Mouse (Mus musculus): ENCODE data around the gene Mfsd2a. TPM values are rescaled to one million over a fixed set of nuclear protein-coding genes. Genes with fewer than 3 reads are reported as not detected.
A peak's percentile ranks its signal among the peaks of the same experiment; 100 is the strongest.
"Not testable (repeated sequence)": the region's sequence is repeated elsewhere in the genome, so short reads cannot be mapped to it uniquely, and the experiment has no call there.

The Mfsd2a gene
- total RNA-seq (2014; fragmentation: Nextera tagmentation) (not detected in 2 replicates), total RNA-seq (2017) (1.5 TPM in 1 of 2 replicates, not detected in the other)

DNA sequence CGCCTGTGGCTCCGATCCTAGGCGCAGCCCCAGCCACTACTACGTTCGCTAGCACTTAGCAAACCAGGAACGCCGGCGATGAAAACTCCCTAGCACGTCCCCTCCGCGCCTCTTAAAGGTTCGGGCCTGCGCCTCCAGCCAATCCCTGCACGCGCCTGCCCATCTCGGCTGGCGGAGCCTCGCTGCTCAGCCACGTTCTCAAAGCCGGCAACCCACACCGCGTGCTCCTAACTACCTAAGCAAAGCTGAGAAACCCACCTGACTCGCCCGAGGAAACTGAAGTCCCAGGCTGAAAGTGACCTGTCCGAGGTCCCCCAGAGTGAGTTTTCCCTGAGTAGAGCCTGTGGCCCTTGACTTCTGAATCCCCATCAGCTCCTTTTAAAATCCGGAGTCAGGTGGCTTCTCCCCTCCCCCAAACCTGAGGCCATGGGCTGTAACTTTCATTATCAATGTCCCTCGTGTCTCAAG is at the start of gene Mfsd2a:
TSS of gene Mfsd2a (minus strand) at position 89 of the 468 bp plus-strand sequence.
- peak; percentile 46 for ATAC-seq (replicated peaks; ENCODE audit: poor library complexity, severe bottlenecking)

DNA sequence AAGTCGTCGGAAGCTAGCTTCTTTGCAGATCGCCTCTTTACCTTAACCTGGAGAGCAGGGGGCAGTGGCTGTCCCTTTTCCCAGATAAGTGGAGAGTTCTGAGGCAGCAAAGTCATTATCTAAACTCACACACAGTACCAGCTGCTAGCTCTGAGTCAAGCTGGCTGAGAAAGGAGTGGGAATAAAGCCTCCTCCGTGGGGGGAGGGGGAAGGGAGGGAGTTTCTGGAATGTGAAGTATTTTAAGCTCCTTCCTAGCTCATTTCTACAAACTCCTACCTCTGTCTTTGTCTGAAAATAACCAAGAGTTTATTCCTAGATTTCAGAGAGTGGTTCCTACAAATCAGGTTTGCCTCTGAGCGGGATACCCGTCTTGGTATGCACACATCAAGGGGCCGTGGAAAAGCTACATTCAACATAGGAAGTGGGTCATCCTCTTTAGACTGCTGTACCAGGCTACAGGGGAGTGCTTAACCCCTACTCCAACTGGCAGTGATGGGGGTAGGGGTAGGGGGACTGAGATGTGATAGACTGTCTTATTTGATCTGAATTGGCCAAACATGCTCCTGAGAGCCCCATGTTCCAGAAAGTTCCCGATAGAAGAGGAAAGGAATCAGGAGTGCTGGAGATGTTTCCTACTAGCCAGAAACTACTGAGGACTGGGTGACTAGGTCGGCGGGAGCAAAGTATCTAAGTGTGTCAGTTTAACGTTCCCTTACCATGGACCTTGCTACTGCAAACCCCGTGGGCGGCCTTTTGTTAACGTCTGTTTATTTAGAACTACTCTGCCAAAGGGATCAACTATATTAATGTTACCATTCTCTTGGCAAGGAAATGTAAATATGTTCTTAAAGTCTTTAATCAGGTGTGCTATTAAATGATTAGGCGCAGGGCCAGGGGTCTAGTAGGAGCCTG is 44.3 kb upstream of the Mfsd2a start:
- no peak for ATAC-seq (replicated peaks; ENCODE audit: poor library complexity, severe bottlenecking)

DNA sequence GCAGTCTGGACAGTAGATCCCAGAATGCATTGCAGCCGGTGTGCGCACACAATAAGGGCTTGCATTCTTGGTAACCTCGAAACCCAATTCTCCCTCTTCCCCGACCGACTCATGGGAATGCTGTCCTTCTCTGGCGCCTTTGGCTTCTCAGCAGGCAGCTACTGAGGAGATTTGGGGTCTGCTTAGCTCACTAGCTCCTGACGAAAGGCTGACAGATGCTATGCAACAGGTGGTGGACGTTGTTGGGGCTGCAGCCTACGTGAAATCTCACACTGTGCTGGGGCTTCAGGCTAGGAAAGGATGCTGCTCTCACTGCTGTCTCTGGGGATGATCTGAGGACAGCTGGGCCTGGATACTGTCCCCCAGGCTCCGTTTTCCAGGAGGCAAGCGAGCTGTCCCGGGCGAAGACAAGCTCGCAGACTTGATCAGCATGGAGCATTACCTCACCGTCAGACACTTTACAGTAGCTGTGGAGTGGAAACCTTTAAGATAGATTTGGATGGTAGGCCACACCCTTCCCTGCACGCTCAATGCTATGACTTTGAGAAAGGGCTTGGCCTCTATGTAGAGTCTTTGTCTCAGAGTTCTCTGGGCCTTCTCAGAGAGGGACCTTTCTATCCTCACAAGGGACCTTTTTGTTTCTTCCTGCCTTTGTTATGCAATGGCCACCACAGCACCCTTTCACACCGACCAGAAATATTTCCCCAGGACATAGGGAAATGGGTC is 39.8 kb upstream of the Mfsd2a start:
- ATAC-seq (replicated peaks; ENCODE audit: poor library complexity, severe bottlenecking), result no peak

DNA sequence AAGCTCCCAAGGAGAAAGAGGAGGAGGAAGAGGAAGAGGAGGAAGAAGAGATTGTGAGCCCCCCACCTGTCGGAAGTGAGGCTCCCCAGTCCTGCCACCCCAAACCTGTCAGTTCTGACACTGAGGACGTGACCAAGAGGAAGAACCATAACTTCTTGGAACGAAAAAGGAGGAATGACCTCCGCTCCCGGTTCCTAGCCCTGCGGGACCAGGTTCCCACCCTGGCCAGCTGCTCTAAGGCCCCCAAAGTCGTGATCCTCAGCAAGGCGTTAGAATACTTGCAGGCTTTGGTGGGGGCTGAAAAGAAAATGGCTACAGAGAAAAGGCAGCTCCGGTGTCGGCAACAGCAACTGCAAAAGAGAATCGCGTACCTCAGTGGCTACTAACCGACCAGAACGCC is 39.1 kb upstream of the Mfsd2a start:
- no peak for ATAC-seq (replicated peaks; ENCODE audit: poor library complexity, severe bottlenecking)

DNA sequence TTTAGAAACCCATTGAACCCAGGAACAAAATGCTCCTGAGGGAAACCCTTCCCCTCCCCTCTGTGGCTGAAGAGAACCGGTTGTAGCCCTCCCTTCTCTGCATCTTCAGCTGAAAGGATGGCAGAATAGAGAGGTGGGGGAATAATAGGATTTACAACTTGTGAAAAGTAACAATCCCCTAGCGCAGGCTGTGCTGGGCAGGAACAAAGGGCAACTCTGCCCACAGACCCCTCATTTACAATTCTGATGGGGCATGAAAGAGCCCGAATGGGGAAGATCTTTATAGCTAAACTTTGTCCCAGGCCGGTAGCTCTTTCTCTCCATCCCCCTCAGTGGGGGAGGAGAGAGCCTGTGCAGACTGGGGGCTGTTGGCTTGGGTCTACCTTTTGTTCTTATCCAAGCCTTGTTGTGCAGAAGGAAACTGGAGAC is 38.3 kb upstream of the Mfsd2a start:
- no peak for ATAC-seq (replicated peaks; ENCODE audit: poor library complexity, severe bottlenecking)

DNA sequence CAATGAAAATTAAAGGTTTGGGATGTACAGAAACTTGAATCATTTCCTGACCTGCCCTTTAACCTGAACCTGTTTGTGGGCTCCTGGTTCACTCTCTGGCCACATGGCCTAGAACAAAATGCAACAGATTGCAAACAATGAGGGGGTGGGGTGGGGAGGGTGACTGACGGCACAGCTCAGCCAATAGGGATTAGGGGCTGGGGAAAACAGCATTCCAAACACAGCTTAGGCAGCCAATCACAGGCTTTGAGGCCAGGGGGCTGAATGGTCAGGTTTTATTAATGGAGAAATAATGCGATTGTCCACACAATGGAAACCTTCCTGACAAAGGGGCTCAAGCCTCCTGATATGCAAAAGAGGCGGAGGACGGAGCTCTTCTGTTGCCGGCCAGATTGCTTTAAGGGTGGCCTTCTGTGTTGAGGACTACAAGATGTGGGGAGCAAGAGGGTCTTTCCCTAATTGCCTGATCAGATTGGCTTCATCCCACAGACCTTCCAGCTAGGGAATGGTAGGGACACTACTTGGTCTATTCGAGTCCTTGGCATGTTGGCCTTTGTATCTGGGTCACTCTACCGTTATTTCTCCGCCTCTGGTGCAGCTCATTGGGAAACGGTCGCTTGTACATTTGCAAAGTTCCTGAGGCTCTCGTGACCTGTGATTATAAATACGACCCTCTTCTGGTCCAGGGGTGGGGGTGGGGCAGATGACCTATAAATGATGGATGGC is 37.7 kb upstream of the Mfsd2a start:
- ATAC-seq (replicated peaks; ENCODE audit: poor library complexity, severe bottlenecking), result no peak

DNA sequence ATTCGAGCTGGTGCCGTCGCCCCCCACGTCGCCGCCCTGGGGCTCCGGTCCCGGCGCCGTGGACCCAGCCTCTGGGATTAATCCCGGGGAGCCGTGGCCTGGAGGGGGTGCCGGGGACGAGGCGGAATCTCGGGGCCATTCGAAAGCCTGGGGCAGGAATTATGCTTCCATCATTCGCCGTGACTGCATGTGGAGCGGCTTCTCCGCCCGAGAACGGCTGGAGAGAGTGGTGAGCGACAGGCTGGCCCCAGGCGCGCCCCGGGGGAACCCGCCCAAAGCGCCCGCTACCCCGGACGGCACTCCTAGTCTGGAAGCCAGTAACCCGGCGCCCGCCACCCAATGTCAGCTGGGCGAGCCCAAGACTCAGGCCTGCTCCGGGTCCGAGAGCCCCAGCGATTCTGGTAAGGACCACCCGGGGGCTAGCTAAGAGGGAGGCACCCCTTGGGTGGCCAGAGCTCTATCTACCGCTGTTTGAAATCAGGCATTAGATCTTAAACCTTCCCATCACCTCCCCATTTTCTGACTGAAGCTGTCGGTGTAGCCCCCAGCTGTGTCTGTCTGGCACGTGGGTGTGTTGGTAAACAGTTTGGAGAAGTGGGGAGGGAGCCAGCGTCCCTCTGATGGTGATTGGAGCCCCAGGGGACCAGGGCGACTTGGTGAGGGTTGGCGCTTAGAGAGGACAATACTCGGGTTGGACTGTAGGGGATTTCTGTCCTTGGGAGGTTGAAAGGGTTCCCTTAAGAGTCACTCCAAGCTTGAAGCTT is 35.8 kb upstream of the Mfsd2a start:
- peak; percentile 76 for ATAC-seq (replicated peaks; ENCODE audit: poor library complexity, severe bottlenecking)

DNA sequence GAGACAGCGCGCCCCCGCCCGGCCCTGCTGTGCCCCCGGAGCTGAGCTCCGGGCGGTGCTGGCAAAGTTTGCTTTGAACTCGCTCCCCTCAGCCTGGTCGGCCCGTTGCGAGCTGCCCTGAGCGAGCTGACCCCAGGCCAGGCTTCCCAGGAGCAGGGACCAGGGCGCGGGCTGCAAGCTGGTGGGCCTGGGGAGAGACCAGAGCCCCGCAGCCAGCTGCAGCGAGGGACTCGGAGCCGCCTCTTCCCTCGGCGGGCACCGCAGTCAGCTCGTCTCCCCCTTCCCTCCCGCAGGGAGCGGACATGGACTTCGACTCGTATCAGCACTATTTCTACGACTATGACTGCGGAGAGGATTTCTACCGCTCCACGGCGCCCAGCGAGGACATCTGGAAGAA is 35.2 kb upstream of the Mfsd2a start:
- peak; percentile 8; the same call in 1 of the 2 replicates for ATAC-seq (replicated peaks; ENCODE audit: poor library complexity, severe bottlenecking)

DNA sequence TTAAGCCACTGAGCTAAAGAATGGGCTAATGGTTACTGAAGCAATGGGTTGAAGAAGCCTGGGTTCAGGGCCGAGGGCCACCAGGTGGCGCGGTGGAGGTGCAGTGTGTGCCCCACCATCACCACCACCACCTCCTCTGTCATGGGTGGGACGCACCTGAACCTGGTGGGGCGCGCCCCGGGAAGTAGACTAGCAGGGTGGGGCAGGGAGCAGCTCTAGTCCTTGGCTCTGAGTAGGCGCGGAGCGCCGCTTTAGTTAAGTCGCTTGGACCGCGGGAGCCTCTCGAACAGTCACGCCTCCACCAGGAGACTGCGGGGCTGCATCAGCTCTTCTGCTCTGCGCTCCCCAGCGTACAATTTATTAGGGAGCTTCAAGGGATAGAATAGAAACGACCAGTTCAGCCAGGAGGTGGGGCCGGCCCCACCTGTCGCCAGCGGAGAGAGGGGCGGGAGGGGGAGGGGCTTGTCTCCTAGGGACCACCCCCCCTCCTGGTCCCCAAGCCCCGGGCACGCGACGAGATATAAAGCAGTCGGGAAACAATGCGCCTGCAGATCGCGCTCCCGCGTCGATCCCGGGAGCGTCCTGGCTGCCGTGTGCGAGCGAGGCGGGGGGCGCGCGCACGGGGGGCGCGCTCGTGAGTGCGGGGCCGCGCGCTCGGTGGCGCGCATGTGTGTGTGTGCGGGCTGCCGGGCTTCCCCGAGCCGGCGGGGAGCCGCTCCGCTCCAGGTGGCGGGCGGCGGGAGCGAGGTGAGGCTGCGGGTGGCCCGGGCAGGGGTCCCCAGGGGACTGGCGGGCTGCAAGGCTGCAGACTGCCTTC is 34.6 kb upstream of the Mfsd2a start, which contains the start of gene Mycl:
TSS of gene Mycl (plus strand) at position 249 of the 817 bp plus-strand sequence.
- ATAC-seq (replicated peaks; ENCODE audit: poor library complexity, severe bottlenecking), result peak; percentile 67

DNA sequence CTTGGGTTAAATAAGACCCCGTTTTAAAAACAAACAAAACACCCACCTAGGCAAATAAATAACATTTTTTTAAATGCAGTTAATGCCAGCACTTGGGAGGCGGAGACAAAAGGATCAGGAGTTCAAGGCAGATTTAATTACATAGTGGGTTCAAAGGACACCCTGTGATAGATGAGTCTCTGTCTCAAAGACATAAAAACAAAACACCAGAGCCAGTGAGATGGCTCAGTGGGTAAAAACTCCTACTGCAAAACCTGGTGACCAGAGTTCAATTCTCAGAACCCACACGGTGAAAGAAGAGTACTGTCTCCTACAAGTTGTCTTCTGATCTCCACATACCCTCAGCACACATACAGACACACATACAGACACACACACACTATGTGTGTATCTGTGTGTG is 31.3 kb upstream of the Mfsd2a start:
- ATAC-seq (replicated peaks; ENCODE audit: poor library complexity, severe bottlenecking), result no peak

DNA sequence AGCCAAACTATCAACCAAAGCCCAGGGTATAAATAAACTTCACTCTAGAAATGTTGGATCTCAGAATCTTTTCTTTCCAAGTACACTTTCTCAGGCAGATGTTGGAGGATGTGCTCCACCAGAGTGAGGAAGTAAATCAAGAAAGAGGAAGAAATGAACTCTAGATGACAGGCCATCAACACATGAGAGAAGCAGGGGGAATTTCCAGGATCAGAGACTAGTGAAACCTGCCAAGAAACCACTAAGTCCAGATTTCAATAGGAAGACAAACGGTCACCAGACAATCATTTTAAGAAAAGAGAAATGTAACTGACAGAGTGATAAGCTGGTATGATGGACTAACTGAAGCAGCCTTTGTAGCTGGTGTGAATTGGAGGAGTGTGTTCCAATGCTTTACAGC is 30.2 kb upstream of the Mfsd2a start:
- peak; percentile 81 for ATAC-seq (replicated peaks; ENCODE audit: poor library complexity, severe bottlenecking)

DNA sequence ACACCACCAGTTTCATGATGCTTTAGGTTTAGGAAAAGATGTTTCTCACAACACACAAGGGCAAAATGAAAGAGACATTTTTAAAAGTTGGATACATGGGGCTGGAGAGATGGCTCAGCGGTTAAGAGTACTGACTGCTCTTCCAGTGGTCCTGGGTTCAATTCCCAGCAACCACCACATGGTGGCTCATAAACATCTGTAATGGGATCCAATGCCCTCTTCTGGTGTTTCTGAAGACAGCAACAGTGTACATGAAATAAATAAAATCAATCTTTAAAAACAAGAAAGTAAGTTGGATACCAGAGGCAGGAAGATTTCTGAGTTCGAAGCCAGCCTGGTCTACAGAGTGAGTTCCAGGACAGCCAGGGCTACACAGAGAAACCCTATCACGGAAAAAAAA is 27.0 kb upstream of the Mfsd2a start:
- not testable (repeated sequence) for ATAC-seq (replicated peaks; ENCODE audit: poor library complexity, severe bottlenecking)

DNA sequence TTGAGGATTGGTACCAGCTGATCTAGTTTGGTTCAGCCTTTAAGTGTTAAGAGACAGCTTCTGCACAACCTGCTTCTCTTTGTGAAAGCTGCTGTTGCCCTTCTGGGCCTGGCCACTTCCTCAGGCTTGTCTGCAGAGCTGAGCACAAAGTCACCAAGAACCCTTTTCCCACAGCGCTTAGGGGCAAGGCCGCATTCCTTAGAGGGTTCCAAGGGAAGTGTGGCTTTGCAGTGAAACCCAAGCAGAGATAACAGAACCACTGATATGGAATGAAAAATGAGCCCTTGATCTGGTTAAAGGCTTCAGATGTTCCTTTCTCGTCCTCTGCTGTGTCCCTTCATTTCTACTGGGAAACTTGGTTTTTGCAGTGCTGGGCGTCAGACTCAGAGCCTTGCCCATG is 26.4 kb upstream of the Mfsd2a start:
- ATAC-seq (replicated peaks; ENCODE audit: poor library complexity, severe bottlenecking), result no peak

DNA sequence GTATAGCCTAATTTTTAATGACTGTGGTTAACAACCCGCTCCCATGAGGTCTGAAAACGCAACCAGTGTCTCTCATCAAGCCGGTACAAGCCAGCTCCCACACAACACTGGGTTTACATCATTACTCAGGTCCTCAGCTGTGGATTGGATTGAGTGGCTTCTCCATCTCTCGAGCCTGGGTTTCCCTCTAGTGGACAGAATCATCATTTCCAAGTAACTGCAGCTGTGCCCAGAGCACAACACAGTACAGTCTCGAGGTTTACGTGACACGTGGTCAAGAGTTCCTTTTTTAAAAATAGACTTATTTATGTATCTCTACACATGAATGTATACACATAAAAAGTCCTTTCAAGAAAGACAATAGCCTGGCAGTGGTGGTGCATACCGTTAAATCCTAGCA is 24.1 kb upstream of the Mfsd2a start:
- peak; percentile 88 for ATAC-seq (replicated peaks; ENCODE audit: poor library complexity, severe bottlenecking)

DNA sequence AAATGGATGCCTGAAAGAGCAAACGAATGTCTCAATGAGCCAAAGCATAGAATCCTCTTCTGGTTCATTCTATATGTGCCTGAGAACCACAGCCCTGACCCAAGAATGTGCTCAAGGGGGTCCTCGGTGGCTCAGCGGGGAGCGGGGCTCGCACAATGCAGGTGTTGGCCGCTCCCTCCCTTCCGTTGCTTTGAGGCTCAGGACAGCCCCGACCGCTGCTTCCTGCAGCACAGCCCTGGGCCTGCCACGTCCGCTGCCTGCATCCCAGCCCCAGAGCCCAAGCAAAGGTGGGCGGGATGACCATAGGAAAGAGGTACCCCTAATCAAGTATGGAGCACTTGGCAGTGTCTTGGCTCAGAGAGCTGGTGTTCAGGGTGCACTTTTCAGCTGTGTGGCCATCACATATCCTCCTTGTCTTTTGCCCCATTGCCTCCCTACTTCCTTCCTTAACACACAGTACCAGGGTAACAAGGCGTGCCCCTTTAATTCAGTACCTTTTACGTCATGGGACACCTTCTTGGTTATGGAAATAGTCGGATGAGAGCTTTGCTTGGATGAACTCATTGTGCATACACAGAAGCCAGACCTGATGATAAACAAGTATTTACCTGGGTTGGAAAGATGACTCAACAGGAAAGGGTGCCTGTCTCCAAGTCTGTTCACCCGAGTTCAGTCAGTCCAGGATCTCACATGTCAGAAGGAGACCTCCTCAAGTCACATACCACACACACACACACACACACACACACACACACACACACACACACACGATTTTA is 22.7 kb upstream of the Mfsd2a start:
- peak; percentile 45 for ATAC-seq (replicated peaks; ENCODE audit: poor library complexity, severe bottlenecking)

DNA sequence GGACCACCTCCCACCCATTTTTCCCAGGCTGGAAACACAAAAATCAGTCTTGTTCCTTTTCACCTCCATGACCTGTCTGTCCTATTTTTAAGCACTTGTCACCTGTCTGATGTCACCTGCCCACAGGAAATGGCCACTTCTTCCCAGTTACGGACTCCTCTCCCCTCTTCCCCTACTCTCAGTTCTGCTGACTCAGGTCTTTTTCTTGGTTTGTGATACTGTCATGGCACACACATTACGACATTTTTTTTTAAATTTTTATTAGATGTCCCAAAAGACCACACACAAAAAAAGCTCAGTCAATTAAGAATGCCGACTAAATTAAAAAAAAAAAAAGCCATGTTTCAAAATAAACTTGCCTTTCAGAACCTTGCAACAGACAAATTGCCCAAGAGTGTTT is 21.5 kb upstream of the Mfsd2a start:
- ATAC-seq (replicated peaks; ENCODE audit: poor library complexity, severe bottlenecking), result peak; percentile 16

DNA sequence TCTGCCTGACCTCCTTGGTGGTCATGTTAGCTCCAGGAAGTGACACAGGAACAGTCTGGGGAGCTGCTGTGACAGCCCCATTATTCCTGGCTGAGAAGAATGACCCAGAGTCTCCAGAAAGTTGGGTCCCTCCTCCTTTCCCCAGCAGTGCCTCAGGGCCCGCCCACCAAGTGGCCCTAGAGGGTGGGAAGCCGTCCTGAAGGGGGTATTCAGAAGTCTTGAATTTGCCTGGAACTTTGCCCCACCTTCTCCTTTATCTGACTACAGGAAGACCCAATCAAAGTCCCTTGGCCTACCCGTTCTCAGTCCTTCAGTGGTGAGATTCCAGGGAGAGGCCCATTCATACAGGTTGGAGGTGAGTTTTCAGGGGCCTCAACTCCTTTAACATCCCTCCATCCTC is 20.9 kb upstream of the Mfsd2a start:
- no peak for ATAC-seq (replicated peaks; ENCODE audit: poor library complexity, severe bottlenecking)

DNA sequence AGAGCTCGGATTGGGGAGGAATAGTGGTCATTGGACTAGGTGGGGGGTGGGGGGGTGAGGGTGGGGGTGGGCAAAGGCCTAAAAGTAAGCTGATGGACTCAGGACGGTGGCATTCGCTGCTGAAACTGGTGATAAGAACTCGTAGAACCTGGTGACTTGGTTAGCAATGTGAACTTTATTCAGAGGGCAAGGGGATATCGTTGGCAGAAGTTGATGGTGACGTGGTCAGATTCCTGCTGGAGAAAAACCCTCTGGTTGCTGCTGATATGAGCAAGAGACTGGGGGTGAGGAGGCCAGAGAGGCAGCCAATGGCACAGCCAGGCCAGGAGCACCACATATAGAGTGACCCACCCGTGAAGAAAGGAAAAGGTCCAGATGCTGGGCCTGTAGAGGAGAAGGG is 20.2 kb upstream of the Mfsd2a start:
- ATAC-seq (replicated peaks; ENCODE audit: poor library complexity, severe bottlenecking), result no peak

Measured in granulocyte monocyte progenitor cell, adult 5-6 weeks (primary cell).